Mouse (Mus musculus) MEL (cell line): Measurements from ENCODE around the gene Ier3. TPM values are rescaled to one million over a fixed set of nuclear protein-coding genes. Genes with fewer than 3 reads are reported as not detected.
A peak's percentile ranks its signal among the peaks of the same experiment; 100 is the strongest.

Experiments used
- DNase-seq: peaks from one replicate; pipeline ENCODE4 v3.0.0; 2011; ENCODE audit warnings: low read depth, low spot score
- H3K27ac ChIP-seq: 2 replicates; pipeline ENCODE4 v1.5.1; 2012; ENCODE audit warnings: low read depth, mild to moderate bottlenecking, control low read depth, low read length, moderate library complexity; ENCODE audit not compliant: control insufficient read depth
- H3K27me3 ChIP-seq, 2 experiments: fragments of 150-350 bp in 1 of 2; sonication (generic) in 1 of 2; 2 replicates each; pipeline ENCODE4 v1.6.1; 2012; ENCODE audit warnings: low read length in 2 of 2, mild to moderate bottlenecking in 2 of 2, improper control_type of control experiment in 1 of 2, moderate library complexity in 1 of 2; ENCODE audit not compliant: insufficient read depth in 2 of 2, control insufficient read depth in 1 of 2
- H3K36me3 ChIP-seq, 2 experiments: 2 replicates each; pipeline ENCODE4 v1.6.1; 2012 to 2014; ENCODE audit warnings: low read length in 2 of 2, improper control_type of control experiment in 1 of 2, inconsistent platforms in 1 of 2, mild to moderate bottlenecking in 1 of 2; ENCODE audit not compliant: insufficient read depth in 2 of 2, control insufficient read depth in 1 of 2
- H3K4me1 ChIP-seq, 2 experiments: fragments of 150-350 bp in 1 of 2; sonication (generic) in 1 of 2; 2 replicates each; pipeline ENCODE4 v1.6.1; 2012; ENCODE audit warnings: low read length in 2 of 2, improper control_type of control experiment in 1 of 2, mild to moderate bottlenecking in 1 of 2; ENCODE audit not compliant: insufficient read depth in 2 of 2, control insufficient read depth in 1 of 2
- H3K4me3 ChIP-seq, 2 experiments: fragments of 150-350 bp in 1 of 2; sonication (generic) in 1 of 2; 2 replicates each; pipeline ENCODE4 v1.5.1; 2012; ENCODE audit warnings: low read depth in 2 of 2, low read length in 2 of 2, mild to moderate bottlenecking in 2 of 2, moderate library complexity in 2 of 2, control low read depth in 1 of 2, improper control_type of control experiment in 1 of 2; ENCODE audit not compliant: control insufficient read depth in 1 of 2, insufficient read depth in 1 of 2
- H3K79me2 ChIP-seq: 2 replicates; pipeline ENCODE4 v1.6.1; 2012; ENCODE audit warnings: mild to moderate bottlenecking, low read length, moderate library complexity; ENCODE audit not compliant: control insufficient read depth, poor library complexity, insufficient read depth
- H3K9ac ChIP-seq: 2 replicates; pipeline ENCODE4 v1.6.1; 2012; ENCODE audit warnings: low read depth, mild to moderate bottlenecking, control low read depth, low read length, moderate library complexity; ENCODE audit not compliant: control insufficient read depth, poor library complexity, severe bottlenecking
- H3K9me3 ChIP-seq: fragments of 150-350 bp; sonication (generic); replicated peaks from 2 replicates; pipeline ENCODE4 v1.6.1; 2012; ENCODE audit warnings: mild to moderate bottlenecking, low read length, improper control_type of control experiment, moderate library complexity; ENCODE audit not compliant: insufficient read depth
- BHLHE40 ChIP-seq: IDR thresholded peaks from 2 replicates; pipeline ENCODE4 v1.6.1; 2012; ENCODE audit warnings: low read depth, mild to moderate bottlenecking, inconsistent platforms, low read length, improper control_type of control experiment, borderline replicate concordance
- CHD1 ChIP-seq: IDR thresholded peaks from 2 replicates; pipeline ENCODE4 v1.6.1; 2012; ENCODE audit warnings: low read depth, mild to moderate bottlenecking, inconsistent platforms, low read length, improper control_type of control experiment
- CHD2 ChIP-seq: IDR thresholded peaks from 2 replicates; pipeline ENCODE4 v1.6.1; 2011; ENCODE audit warnings: low read length, improper control_type of control experiment
- CTCF ChIP-seq, 3 experiments: IDR thresholded peaks in 2 of 3; conservative IDR thresholded peaks in 1 of 3; 2 replicates each; pipeline ENCODE4 v1.5.1; 2011 to 2012; ENCODE audit warnings: low read length in 3 of 3, low read depth in 2 of 3, mild to moderate bottlenecking in 2 of 3, improper control_type of control experiment in 1 of 3, inconsistent platforms in 1 of 3, mixed read lengths in 1 of 3, moderate library complexity in 1 of 3; ENCODE audit not compliant: control insufficient read depth in 1 of 3, insufficient read depth in 1 of 3, poor library complexity in 1 of 3, severe bottlenecking in 1 of 3
- E2F4 ChIP-seq: IDR thresholded peaks from 2 replicates; pipeline ENCODE4 v1.6.1; 2011; ENCODE audit warnings: low read depth, low read length, improper control_type of control experiment, borderline replicate concordance
- ELF1 ChIP-seq: IDR thresholded peaks from 2 replicates; pipeline ENCODE4 v1.6.1; 2014; ENCODE audit warnings: low read depth, mild to moderate bottlenecking, inconsistent platforms, low read length, improper control_type of control experiment, moderate library complexity
- ETS1 ChIP-seq: IDR thresholded peaks from 2 replicates; pipeline ENCODE4 v1.6.1; 2012; ENCODE audit warnings: low read depth, mild to moderate bottlenecking, inconsistent platforms, low read length, improper control_type of control experiment, moderate library complexity
- GABPA ChIP-seq: IDR thresholded peaks from 2 replicates; pipeline ENCODE4 v1.6.1; 2012; ENCODE audit warnings: low read depth, mild to moderate bottlenecking, inconsistent platforms, low read length, improper control_type of control experiment, moderate library complexity
- GATA1 ChIP-seq: IDR thresholded peaks from 2 replicates; pipeline ENCODE4 v1.6.1; 2011; ENCODE audit warnings: low read depth, low read length, improper control_type of control experiment
- HCFC1 ChIP-seq: IDR thresholded peaks from 2 replicates; pipeline ENCODE4 v1.6.1; 2012; ENCODE audit warnings: low read depth, mild to moderate bottlenecking, inconsistent platforms, low read length, improper control_type of control experiment, moderate library complexity
- JUND ChIP-seq: IDR thresholded peaks from 2 replicates; pipeline ENCODE4 v1.6.1; 2011; ENCODE audit warnings: low read depth, mild to moderate bottlenecking, improper control_type of control experiment, low read length
- KAT2A ChIP-seq: conservative IDR thresholded peaks from 2 replicates; pipeline ENCODE4 v1.6.1; 2012; ENCODE audit warnings: low read depth, low read length, improper control_type of control experiment, inconsistent platforms
- MAFK ChIP-seq: IDR thresholded peaks from 2 replicates; pipeline ENCODE4 v1.6.1; 2011; ENCODE audit warnings: low read depth, mild to moderate bottlenecking, low read length, improper control_type of control experiment, borderline replicate concordance
- MAX ChIP-seq: IDR thresholded peaks from 2 replicates; pipeline ENCODE4 v1.6.1; 2011; ENCODE audit warnings: low read length, improper control_type of control experiment
- MAZ ChIP-seq: IDR thresholded peaks from 2 replicates; pipeline ENCODE4 v1.6.1; 2012; ENCODE audit warnings: low read depth, mild to moderate bottlenecking, inconsistent platforms, low read length, improper control_type of control experiment
- MEF2A ChIP-seq: IDR thresholded peaks from 2 replicates; pipeline ENCODE4 v1.6.1; 2014; ENCODE audit warnings: low read depth, mild to moderate bottlenecking, inconsistent platforms, low read length, improper control_type of control experiment; ENCODE audit not compliant: poor library complexity, insufficient replicate concordance, severe bottlenecking; ENCODE audit errors: extremely low read depth
- MXI1 ChIP-seq: IDR thresholded peaks from 2 replicates; pipeline ENCODE4 v1.6.1; 2011; ENCODE audit warnings: mild to moderate bottlenecking, low read depth, low read length, improper control_type of control experiment
- MYB ChIP-seq: IDR thresholded peaks from 2 replicates; pipeline ENCODE4 v1.6.1; 2011; ENCODE audit warnings: mild to moderate bottlenecking, low read depth, low read length, improper control_type of control experiment
- MYC ChIP-seq: IDR thresholded peaks from 2 replicates; pipeline ENCODE4 v1.6.1; 2011; ENCODE audit warnings: low read depth, mild to moderate bottlenecking, low read length, improper control_type of control experiment, moderate library complexity
- NELFE ChIP-seq: IDR thresholded peaks from 2 replicates; pipeline ENCODE4 v1.6.1; 2011; ENCODE audit warnings: low read depth, low read length, improper control_type of control experiment
- POLR2A ChIP-seq, 2 experiments: IDR thresholded peaks; 2 replicates each; pipeline ENCODE4 v1.6.1; 2011 to 2012; ENCODE audit warnings: low read length in 2 of 2, mild to moderate bottlenecking in 2 of 2, control low read depth in 1 of 2, improper control_type of control experiment in 1 of 2, low read depth in 1 of 2, moderate library complexity in 1 of 2; ENCODE audit not compliant: control insufficient read depth in 1 of 2, insufficient read depth in 1 of 2, poor library complexity in 1 of 2
- POLR2AphosphoS2 ChIP-seq: IDR thresholded peaks from 2 replicates; pipeline ENCODE4 v1.6.1; 2011; ENCODE audit warnings: low read length, improper control_type of control experiment
- POLR2AphosphoS5 ChIP-seq: IDR thresholded peaks from 2 replicates; pipeline ENCODE4 v1.6.1; 2012; ENCODE audit warnings: low read depth, borderline replicate concordance, mild to moderate bottlenecking, inconsistent platforms, low read length, moderate library complexity, mixed read lengths
- RAD21 ChIP-seq: IDR thresholded peaks from 2 replicates; pipeline ENCODE4 v1.6.1; 2011; ENCODE audit warnings: mild to moderate bottlenecking, low read depth, low read length, improper control_type of control experiment
- SIN3A ChIP-seq: IDR thresholded peaks from 2 replicates; pipeline ENCODE4 v1.6.1; 2012; ENCODE audit warnings: low read length, improper control_type of control experiment, inconsistent platforms
- TAL1 ChIP-seq: IDR thresholded peaks from 2 replicates; pipeline ENCODE4 v1.6.1; 2012; ENCODE audit warnings: mild to moderate bottlenecking, inconsistent platforms, low read length, moderate library complexity, mixed read lengths
- TBP ChIP-seq: IDR thresholded peaks from 2 replicates; pipeline ENCODE4 v1.8.0; 2011; ENCODE audit warnings: low read depth, low read length, improper control_type of control experiment
- TCF12 ChIP-seq: IDR thresholded peaks from 2 replicates; pipeline ENCODE4 v1.6.1; 2014; ENCODE audit warnings: low read depth, mild to moderate bottlenecking, inconsistent platforms, low read length, improper control_type of control experiment, moderate library complexity
- UBTF ChIP-seq: IDR thresholded peaks from 2 replicates; pipeline ENCODE4 v1.6.1; 2012; ENCODE audit warnings: low read depth, mild to moderate bottlenecking, inconsistent platforms, low read length, improper control_type of control experiment, moderate library complexity, borderline replicate concordance; ENCODE audit not compliant: insufficient read depth
- USF1 ChIP-seq: IDR thresholded peaks from 2 replicates; pipeline ENCODE4 v1.6.1; 2014; ENCODE audit warnings: low read depth, mild to moderate bottlenecking, inconsistent platforms, low read length, improper control_type of control experiment, moderate library complexity
- USF2 ChIP-seq, 2 experiments: IDR thresholded peaks; 2 replicates each; pipeline ENCODE4 v1.6.1; 2011 to 2012; ENCODE audit warnings: improper control_type of control experiment in 2 of 2, low read length in 2 of 2, borderline replicate concordance in 1 of 2, inconsistent platforms in 1 of 2, low read depth in 1 of 2, mild to moderate bottlenecking in 1 of 2; ENCODE audit not compliant: insufficient read depth in 1 of 2
- ZC3H11A ChIP-seq: IDR thresholded peaks from 2 replicates; pipeline ENCODE4 v1.6.1; 2012; ENCODE audit warnings: low read depth, mild to moderate bottlenecking, inconsistent platforms, low read length, improper control_type of control experiment
- ZKSCAN1 ChIP-seq: IDR thresholded peaks from 2 replicates; pipeline ENCODE4 v1.6.1; 2012; ENCODE audit warnings: low read depth, mild to moderate bottlenecking, inconsistent platforms, low read length, improper control_type of control experiment, moderate library complexity
- ZMIZ1 ChIP-seq: IDR thresholded peaks from 2 replicates; pipeline ENCODE4 v1.6.1; 2012; ENCODE audit warnings: low read depth, mild to moderate bottlenecking, inconsistent platforms, low read length, improper control_type of control experiment, moderate library complexity
- ZNF384 ChIP-seq: IDR thresholded peaks from 2 replicates; pipeline ENCODE4 v1.6.1; 2012; ENCODE audit warnings: low read depth, mild to moderate bottlenecking, inconsistent platforms, low read length, improper control_type of control experiment
- polyA plus RNA-seq, 2 experiments: library from polyadenylated mRNA; stranded (reverse) in 1 of 2; unstranded in 1 of 2; fragments of >175 nt in 1 of 2; fragments of >200 nt in 1 of 2; gene quantifications; 2 replicates each; pipeline versions ENCODE4 v1.2.1 to v1.2.4; 2012; ENCODE audit warnings: low replicate concordance in 2 of 2, low read depth in 1 of 2; ENCODE audit not compliant: insufficient read length in 2 of 2, insufficient read depth in 1 of 2, missing spikeins in 1 of 2
- total RNA-seq: library from RNA; depleted of rRNA; stranded (reverse); fragments of 300-350 nt; gene quantifications from 2 replicates; pipeline ENCODE4 v1.2.3, GENCODE M21; 2012

Ier3 gene
- total and polyA plus RNA-seq, 3 experiments: 5.5 to 12.2 TPM; not detected in 1

DNA sequence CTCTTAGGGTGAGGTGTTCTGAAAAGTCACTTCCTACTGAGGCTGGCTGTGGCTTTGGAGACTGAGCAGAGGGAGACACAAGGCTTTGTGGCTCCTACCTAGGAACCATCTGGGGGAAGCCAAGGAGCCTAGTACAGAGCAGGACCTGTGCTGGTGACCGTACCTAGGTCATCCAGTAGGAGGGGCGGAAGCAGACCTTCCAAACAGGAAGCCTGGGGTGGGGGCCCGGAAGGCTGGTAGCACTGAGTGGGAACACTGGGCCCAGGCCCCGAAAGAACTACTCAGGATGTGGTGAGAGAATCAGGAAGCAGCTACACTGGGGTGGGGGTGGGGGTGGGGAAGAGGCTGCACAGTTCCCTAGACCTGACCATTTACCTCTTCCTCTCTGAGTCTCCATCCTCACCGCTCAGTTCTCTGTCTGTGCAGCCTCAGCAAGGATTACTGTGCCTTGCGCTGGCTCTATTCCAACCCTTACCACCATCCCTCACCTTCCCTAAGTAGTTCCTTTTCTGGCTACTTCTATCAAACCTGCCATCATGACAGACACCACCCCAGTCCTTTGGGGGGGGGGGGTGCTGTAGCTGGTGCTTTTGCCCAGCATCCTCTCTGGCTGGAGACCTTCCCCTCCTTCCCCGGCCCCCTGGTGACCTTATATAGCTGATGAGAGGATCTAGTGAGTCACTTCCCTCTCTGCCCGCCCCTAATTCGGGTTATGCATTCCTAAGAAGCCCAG lies 48.8 kb downstream of the Ier3 start:
- Histone ChIP-seq H3K27ac (peak overlapping the region; percentile 88), H3K36me3 (peaks cover 0 to 14% of the 10 kb centered on the region in 2 experiments; a peak in 2 of 4 replicates), H3K4me3 (peak overlapping the region; percentile 21 to 42), H3K79me2 (peaks cover 18% of the 10 kb centered on the region), H3K27me3 (no peaks in the 10 kb centered on the region), H3K4me1 (peaks cover 2 to 18% of the 10 kb centered on the region in 2 experiments; a peak in 3 of 4 replicates), H3K9me3 (no peaks in the 10 kb centered on the region), H3K9ac (peak overlapping the region; percentile 52)
- peak; percentile 91 for DNase-seq
- no peak for TF ChIP-seq BHLHE40
- TF ChIP-seq ZKSCAN1: no peak
- TF ChIP-seq POLR2AphosphoS5: no peak
- no peak for TF ChIP-seq CTCF (IDR thresholded peaks at IDR 0.05 in 2 of 3, conservative IDR thresholded peaks at IDR 0.05 in 1 of 3; ENCODE audit: control insufficient read depth in 1 of 3, insufficient read depth in 1 of 3, low read depth in 2 of 3, low read length in 3 of 3, poor library complexity in 1 of 3, severe bottlenecking in 1 of 3)
- no peak for TF ChIP-seq RAD21
- no peak for TF ChIP-seq TCF12
- no peak for TF ChIP-seq GABPA
- TF ChIP-seq JUND: no peak
- no peak for TF ChIP-seq USF1
- TF ChIP-seq TAL1: peak; percentile 16; the same call in 1 of the 2 replicates
- TF ChIP-seq CHD1: 0 out of 2 replicates have a peak, but pooled peaks have one; percentile 70
- TF ChIP-seq TBP: peak; percentile 53; the same call in 1 of the 2 replicates
- no peak for TF ChIP-seq MAFK
- peak; percentile 35; the same call in 1 of the 2 replicates for TF ChIP-seq NELFE
- no peak for TF ChIP-seq ZC3H11A
- no peak for TF ChIP-seq KAT2A
- no peak for TF ChIP-seq USF2 (IDR thresholded peaks at IDR 0.05; ENCODE audit: borderline replicate concordance in 1 of 2, insufficient read depth in 1 of 2, low read depth in 1 of 2, low read length in 2 of 2)
- peak; percentile 68; the same call in 1 of the 2 replicates for TF ChIP-seq ETS1
- TF ChIP-seq SIN3A: no peak; the same call in 1 of the 2 replicates
- TF ChIP-seq MAX: no peak
- TF ChIP-seq GATA1: no peak
- TF ChIP-seq E2F4: no peak
- no peak for TF ChIP-seq POLR2AphosphoS2
- peak; percentile 27; the same call in 1 of the 2 replicates for TF ChIP-seq MXI1
- TF ChIP-seq MEF2A: no peak
- TF ChIP-seq MAZ: 0 out of 2 replicates have a peak, but pooled peaks have one; percentile 61
- TF ChIP-seq ZMIZ1: no peak
- 0 out of 2 replicates have a peak, but pooled peaks have one; percentile 42 for TF ChIP-seq MYC
- TF ChIP-seq HCFC1: no peak; the same call in none of the 2 replicates
- TF ChIP-seq CHD2: peak; percentile 37
- peak; percentile 81 for TF ChIP-seq ELF1
- TF ChIP-seq MYB: no peak
- TF ChIP-seq UBTF: no peak
- TF ChIP-seq POLR2A (IDR thresholded peaks at IDR 0.05; ENCODE audit: control insufficient read depth in 1 of 2, insufficient read depth in 1 of 2, low read depth in 1 of 2, low read length in 2 of 2, poor library complexity in 1 of 2): peak; percentile 16 to 42; a peak in 1 of 4 replicates
- TF ChIP-seq ZNF384: no peak
